Mouse (Mus musculus) adrenal gland, adult 8-10 months (tissue): ENCODE measurements around the gene Smco4. TPM values are rescaled to one million over a fixed set of nuclear protein-coding genes. Genes with fewer than 3 reads are reported as not detected.
"Not testable (repeated sequence)": the region's sequence is repeated elsewhere in the genome, so short reads cannot be mapped to it uniquely, and the experiment has no call there.

Experiments used
- DNase-seq: peaks from one replicate; pipeline ENCODE4 v3.0.0; 2022
- total RNA-seq, 4 experiments: library from RNA; stranded (reverse); gene quantifications; 2 replicates each; pipeline ENCODE4 v1.2.4; 2022

Smco4 gene
- total RNA-seq, 4 experiments from 2014 or later: 26.9 to 37.0 (median 28.7) TPM

DNA sequence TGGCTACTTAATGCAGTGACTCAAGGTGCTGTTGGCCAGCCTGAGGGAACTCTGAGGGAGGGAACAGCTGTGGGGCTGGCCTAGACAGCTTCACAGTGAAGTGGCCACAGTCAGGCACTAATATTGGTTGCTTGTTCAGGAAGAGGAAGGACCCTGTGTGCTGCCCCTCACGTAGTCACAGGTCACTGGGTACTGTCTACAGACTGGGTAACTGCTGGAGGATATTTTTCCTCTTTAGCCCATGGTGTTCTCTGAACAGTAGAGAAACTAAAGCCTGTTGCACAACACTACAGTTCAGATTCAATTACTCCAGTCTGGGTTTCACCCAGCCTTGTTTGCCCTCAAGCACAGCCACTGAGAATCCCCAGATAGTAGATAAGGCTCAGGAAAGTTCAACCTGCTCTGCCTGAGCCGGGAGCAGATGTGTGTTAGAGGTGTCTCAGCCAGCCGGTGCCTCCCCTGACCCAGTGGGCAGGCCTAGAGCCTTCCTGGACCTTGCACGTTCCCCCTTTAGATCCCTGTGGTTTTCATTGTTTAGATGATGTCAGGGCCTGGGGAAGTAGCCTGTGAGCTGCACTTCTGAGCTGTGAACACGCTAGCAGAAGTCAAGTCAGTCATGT lies 48.6 kb downstream of the Smco4 start:
- no peak for DNase-seq

DNA sequence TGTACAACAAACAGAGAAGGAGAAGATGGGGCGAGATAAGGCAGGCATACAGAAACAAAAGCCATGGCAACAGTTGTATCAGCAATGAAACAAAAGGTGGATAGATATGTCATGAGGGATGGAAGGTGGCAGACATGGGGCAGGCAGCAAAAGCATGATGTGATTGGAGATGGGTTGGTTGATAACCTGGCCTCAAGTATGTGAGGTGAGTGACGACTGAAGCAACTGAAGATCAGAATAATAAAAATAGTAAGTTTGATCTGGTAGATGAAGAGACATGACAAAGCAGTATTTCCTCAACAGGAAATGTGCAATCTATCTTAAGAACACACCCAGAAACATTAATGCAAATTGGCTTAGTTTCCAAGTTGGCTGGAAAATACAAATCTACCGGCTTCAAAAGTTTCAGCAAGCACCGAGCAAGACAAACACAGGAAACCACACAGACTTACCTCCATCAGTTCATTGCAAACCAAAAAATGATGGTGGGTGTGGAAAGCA lies 57.3 kb downstream of the Smco4 start:
- DNase-seq: no peak

DNA sequence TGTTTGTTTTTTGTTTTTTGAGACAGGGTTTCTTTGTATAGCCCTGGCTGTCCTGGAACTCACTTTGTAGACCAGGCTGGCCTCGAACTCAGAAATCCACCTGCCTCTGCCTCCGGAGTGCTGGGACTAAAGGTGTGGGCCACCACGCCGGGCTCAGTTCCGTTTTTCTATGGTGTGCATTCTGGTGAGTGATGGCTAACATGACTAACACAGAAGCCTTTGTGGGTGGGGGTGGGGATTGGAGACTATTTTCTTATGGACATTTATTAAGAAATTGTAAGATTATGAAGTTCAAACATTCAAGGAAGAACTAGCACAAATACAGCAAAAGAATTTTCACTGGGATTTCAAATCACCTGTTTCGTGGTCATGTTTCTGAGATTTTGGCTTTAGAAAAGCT lies 57.8 kb downstream of the Smco4 start:
- not testable (repeated sequence) for DNase-seq

DNA sequence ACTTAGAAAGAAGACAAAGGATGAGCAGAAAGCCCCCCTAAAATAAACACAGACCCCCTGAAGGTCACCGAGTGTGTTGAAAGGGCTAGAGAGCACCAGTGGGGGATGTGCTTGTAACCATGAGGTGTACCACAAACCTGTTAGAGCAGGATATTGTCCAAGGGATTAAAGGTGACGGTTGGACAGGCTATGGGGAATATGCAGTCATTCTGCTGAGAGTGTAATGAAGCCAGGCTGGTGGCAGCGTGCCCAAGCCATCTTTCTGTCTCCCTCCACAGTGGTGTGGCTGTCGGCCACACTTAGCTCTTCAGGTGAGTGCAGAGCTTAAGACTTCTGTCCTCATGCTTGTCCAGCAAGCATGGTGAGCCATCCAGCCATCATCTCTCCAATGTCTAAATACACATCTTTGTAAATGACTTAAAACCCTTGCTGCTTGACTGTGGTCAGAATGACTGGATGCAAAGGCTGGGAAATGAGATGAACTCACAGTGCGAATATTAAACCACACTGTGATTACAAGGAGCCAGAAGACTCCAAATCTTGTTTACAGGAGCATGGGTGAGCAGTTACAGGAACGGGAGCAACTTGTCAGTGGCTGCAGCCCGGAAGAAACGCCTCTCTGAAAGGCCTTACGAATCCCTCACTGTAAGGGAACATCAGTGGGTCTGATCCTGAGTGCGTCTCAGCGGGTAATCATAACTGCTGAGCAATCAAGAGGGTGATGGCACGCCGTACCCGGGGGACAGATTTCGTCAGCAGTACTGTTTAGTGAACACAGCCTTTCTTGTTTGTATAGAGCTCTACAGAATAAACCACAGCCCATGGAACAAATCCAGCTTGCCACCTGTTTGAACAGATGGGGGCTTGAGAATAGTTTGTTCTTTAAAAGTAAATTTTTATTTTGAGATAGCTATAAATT lies 59.0 kb downstream of the Smco4 start:
- DNase-seq: no peak

DNA sequence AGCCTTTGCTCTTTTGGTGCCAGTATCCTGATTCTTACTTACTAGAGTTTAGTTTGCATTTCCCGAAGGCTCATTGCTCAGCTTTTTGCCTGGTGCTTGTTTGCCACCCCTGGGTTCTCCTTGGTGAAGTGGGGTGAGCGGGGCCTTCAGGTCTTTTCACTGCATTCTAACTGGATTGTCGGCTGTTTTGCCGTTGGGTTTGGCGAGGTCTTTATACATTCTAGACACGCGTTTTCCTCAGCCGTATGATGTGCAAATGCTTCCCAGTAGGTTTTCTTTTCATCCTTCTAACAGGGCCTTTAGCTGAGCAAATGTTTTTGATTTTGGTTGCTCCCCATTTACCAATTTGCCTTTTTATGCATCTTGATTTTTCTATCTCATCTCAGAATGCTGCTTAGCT lies 60.1 kb downstream of the Smco4 start:
- no peak for DNase-seq

DNA sequence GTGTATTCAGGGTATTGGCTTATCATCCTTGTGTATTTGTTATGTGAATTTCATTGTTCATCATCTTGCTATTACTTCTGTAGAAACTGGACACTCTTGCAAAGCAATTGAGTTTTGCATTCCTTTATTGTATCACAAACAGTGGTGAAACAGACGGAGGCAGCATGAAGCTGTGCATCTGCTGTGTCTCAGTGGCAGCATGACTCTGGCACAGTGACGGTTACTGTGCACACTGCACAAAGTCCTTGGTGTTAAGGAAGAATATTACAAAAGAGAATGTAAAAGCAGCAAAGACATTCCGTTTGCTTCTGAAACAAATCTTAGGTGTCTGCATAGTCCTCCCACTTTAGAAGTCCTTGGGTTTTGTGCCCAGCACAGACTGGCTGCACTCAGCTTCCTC lies 67.2 kb downstream of the Smco4 start:
- no peak for DNase-seq

DNA sequence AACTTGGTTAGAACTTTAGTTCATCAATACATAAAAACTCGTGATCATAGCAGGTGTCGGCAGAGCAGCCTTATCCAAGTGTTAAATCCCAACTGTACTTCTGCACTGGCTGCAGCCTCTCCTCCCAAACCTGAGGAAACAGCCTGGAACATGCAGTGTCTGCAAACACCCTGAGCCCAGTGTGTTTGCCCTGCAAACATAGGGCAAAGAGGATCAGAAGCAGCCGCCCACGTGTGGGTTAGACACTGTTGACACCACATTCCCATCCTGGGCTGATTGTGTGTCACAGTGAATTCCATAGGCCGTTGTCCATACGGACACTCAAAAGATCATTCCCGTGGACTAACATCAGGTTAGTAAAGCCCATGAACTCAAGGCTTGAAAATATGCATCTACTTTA lies 69.1 kb downstream of the Smco4 start:
- DNase-seq: no peak

DNA sequence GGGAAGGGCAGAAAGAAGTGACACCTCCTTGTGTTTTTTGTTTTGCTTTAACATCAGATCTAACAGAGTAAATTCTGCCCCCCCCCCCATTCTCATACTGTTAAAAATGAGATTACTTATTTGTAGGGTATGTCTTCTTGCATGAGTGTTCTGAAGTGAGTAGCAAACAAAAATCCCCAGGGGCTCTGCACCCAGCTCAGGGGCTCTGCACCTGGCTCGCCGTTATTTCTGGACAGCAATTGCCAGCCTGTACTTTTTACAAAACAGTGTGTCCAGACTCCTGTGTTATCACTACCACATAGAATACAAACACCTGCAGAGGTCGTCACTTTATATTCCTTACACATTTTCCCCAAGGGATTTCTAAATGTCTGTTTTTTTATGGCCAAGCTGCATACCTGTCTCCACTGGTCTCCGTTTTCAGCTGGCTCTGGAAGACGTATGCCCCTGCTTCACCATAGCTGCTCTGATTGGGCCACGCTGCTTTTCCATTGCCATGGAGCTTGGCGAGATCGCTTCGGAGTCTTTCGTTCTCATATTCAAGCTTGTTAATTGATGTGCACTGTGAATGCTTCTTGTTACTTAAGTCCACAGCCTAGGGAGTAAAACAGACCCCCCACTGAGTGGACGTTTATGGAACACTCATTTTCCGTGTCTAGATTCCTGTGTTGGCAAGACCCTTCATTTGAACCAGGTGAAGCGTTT lies 81.7 kb downstream of the Smco4 start:
- no peak for DNase-seq

DNA sequence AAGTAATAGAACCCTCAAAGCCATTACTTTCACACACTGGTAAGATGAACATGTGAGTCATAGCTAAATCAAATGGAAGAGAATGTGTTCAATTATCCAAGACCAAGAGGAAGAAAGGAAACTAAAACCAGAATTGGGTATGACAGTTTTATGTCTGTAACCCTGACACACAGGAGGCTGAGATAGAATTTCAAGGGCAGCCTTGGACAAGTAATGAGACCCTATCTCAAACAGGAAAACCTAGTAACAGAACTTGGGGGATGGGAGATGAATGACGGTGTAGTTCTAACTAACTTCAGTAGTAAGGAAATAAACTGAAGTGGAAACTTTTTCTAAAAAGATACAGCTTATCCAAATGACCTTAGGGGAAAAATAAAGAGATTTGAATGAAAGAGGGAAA lies 85.2 kb downstream of the Smco4 start:
- DNase-seq: no peak

DNA sequence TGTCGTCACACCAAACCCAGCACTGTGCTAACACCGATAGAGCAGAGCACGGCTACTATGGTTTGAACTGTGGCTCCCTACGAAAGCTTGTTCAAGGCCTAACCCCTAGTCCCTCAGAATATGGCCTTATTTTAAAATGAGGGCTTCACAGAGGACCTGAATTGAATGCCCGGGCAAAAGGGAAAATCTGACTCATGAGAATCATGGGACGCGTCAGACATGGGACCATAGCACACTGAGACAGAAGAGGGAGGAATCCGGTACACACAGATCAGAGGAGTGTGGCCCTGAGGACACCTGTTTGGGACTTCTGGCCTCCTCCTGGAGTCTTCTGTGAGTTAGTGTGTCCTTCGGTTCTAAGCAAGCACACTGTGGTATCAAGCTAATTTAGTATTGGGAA lies 85.7 kb downstream of the Smco4 start:
- no peak for DNase-seq

DNA sequence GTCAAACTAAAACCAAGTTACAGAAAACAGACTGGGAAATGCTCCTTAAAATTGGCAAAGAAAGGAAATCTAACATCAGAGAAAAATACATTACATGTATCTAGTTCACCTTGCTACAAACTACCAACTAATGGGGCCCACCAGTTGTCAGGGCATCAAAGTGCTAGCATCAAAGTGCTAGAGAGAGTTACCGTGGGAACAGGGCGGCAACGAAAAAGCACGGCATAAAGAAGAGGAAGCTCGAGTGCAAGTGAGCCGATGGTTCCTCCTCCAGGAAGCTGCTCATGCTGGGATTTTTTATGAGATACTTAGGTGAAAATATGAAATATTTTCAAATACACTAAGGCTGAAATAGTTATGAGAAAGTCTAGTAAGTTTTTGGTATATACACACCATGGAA lies 86.9 kb downstream of the Smco4 start:
- DNase-seq: no peak

DNA sequence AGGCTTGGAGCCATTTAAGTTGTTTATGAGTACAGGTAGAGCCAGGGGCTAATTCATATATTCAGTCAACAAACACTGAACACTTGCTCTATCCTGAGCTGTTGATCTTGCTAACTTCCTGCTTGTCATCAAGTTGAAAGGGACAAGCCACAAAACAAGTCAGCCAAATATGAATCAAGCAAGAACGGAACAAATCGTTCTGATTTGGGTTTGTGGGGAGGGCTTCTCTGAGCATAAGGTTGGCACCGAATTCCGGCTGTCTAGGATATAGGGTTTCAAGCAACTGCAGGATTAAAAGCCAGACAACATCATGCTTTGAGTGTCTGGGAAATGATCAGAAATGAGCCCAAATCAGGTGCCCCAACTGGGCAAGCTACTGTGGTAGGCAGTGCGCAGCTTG lies 88.8 kb downstream of the Smco4 start:
- no peak for DNase-seq

DNA sequence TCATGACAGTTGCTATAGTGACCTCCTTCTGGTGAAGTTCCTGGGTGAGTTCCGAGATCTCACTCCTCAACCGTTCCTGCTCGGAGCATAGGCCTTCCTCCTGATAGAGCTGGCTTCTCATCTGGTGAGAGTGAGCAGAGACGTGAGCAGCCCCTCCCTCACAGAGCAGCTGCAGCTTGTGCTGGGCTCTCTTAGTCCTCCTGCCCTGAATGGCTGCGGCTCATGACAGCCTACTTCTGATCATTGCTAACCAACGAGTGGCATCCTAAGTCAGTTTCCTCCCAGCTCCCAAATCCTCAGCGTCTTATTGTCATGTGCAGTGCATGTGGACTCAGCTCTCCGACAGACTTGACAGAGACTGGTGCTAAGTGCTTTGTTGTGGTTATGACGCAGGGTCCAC lies 91.0 kb downstream of the Smco4 start:
- no peak for DNase-seq

DNA sequence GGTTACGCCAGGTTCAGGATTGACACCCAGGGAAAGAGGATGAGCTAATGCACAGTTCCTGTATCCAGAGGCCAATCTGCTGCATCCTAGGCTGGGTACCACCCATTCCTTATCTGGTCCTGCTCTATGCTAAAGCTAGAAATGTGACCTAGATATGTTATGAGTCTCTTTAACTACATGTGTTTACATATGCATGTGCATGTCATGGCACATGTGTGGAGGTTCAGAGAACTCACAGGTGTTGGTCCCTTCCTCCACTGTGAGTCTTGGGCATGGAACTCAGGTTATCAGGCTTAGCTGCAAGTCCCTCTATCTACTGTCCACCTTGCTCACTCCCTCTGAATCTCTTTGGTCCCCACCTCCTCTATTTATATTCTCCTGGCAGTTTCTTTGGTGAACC lies 92.7 kb downstream of the Smco4 start:
- no peak for DNase-seq

DNA sequence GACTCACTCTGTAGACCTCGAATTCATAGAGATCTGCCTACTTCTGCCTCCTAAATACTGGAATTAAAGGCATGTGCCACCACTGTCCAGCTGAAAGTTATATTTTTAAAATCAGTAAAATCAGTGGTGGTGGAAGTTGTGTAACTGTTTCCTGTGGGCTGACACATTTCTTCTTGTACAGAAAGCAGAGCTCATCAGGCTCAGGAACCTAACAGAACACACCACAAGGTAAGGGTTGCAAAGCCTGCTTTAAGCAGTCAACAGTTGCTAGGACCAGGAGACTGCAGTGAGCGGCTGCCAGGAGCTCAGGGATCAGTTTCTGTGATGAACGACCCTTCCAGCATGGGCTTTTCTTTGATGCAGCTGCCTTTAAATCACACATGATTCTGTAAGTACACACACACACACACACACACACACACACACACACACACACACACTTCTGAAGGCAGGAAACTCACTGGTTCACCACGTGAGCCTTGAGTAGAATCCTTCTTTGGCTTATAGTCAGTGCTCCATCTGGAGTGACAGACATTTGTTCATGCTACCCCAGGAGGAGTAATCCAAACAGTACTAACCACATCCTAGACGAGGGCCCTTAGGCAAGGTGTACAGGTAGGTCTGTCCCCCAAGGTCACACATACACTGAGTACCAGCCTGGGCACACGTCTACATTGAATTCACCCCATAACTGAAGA lies 94.1 kb downstream of the Smco4 start:
- DNase-seq: no peak

DNA sequence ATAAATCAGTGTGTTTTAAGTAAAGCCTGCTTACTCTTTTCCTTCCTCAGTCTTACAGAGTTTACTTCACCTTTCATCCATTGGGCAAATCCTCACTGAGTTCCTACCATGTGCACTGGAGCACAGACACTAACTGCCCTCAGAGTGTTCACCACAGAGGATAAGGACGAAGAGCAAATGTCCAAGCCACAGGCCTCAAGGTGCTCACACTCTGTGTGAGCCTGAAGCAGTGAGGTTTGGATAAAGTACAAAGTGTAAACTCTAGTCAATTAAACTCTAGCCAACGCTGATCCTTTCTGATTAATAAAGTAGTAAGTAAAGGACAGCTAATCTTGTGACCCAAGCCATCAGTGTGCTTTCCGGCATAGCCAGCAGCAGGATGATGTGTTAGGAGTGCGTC lies 100.9 kb downstream of the Smco4 start:
- DNase-seq: no peak

Other genes starting within 250 kb of the Smco4 start
- gene Med17, start 213.5 kb upstream of the Smco4 start, total RNA-seq: 10 to 100 TPM; 45.0 to 56.4 (median 49.6) TPM
- 100 to 1,000 TPM in 2 of 4 experiments, 10 to 100 TPM in 2; 71.4 to 110 (median 88.2) TPM for gene Taf1d, start 187.2 kb upstream of the Smco4 start, total RNA-seq
- 100 to 1,000 TPM; 101 to 139 (median 122) TPM for gene 4931406C07Rik, start 187.0 kb upstream of the Smco4 start, total RNA-seq
- gene Cep295, start 135.6 kb upstream of the Smco4 start, total RNA-seq: 10 to 100 TPM; 12.2 to 19.4 (median 14.2) TPM
- gene Deup1, start 134.5 kb downstream of the Smco4 start, total RNA-seq: under 1 TPM in 3 of 4 experiments, not detected in 1; 0.19 to 0.43 (median 0.24) TPM
- gene Slc36a4, start 216.3 kb downstream of the Smco4 start, total RNA-seq: 10 to 100 TPM; 36.6 to 42.7 (median 37.0) TPM